Mouse (Mus musculus) kidney, embryonic 14.5 days (tissue): ENCODE results near the gene Cd2bp2. TPM values are rescaled to one million over a fixed set of nuclear protein-coding genes. Genes with fewer than 3 reads are reported as not detected.

Experiments
- ATAC-seq: fragments of 200-750 bp; cut with Nextera tagmentation; 2 replicates; pipeline ENCODE4 v1.8.0; 2017; ENCODE audit warnings: moderate number of reproducible peaks, mild to moderate bottlenecking, moderate TSS enrichment, moderate library complexity; ENCODE audit not compliant: low FRiP score, low TSS enrichment
- H3K27ac ChIP-seq: fragments of 300-500 bp; sonication (generic); 2 replicates; pipeline ENCODE4 v1.5.1; 2014; ENCODE audit warnings: low read depth, mild to moderate bottlenecking, low read length, moderate library complexity, mixed read lengths
- H3K27me3 ChIP-seq: fragments of 300-500 bp; sonication (generic); 2 replicates; pipeline ENCODE4 v1.6.1; 2014; ENCODE audit warnings: mild to moderate bottlenecking, low read length; ENCODE audit not compliant: control insufficient read depth, insufficient read depth
- H3K36me3 ChIP-seq: fragments of 300-500 bp; sonication (generic); 2 replicates; pipeline ENCODE4 v1.6.1; 2014; ENCODE audit warnings: low read length, mixed read lengths; ENCODE audit not compliant: control insufficient read depth, insufficient read depth
- H3K4me1 ChIP-seq: fragments of 300-500 bp; sonication (generic); 2 replicates; pipeline ENCODE4 v1.6.1; 2014; ENCODE audit warnings: low read length, mixed read lengths; ENCODE audit not compliant: control insufficient read depth, insufficient read depth
- H3K4me2 ChIP-seq: fragments of 300-500 bp; sonication (generic); replicated peaks from 2 replicates; pipeline ENCODE4 v1.6.1; 2014; ENCODE audit warnings: low read depth, mild to moderate bottlenecking, low read length
- H3K4me3 ChIP-seq: fragments of 300-500 bp; sonication (generic); 2 replicates; pipeline ENCODE4 v1.5.1; 2014; ENCODE audit warnings: mild to moderate bottlenecking, low read length
- H3K9ac ChIP-seq: fragments of 300-500 bp; sonication (generic); 2 replicates; pipeline ENCODE4 v1.6.1; 2014; ENCODE audit warnings: low read depth, mild to moderate bottlenecking, low read length, moderate library complexity
- H3K9me3 ChIP-seq: fragments of 300-500 bp; sonication (generic); 2 replicates; pipeline ENCODE4 v1.6.1; 2016; ENCODE audit warnings: low read length; ENCODE audit not compliant: control insufficient read depth
- WGBS: fragments of 180-500 bp; shearing (Covaris S2); extraction: QIAGEN DNeasy Blood & Tissue Kit; methylation state at CpG from one replicate; pipeline ENCODE4 v1.1.7; 2014; 5-methylcytosine and 5-hydroxymethylcytosine counted together
- polyA plus RNA-seq: library from polyadenylated mRNA; unstranded; fragments of >200 nt; fragmentation: Nextera tagmentation; extraction: Ambion mirVana; gene quantifications from 2 replicates; pipeline ENCODE4 v1.2.1, GENCODE M21; 2014

Gene Cd2bp2
- polyA plus RNA-seq, 1 experiment from 2014 or later = 57.6 TPM

GRCm38 (mm10) chr7:127232622-127233367 lies 36.9 kb upstream of the Cd2bp2 start, which contains the start of the genes Zfp553 and Sept1:
Zfp553 (plus strand) TSS chr7:127233061.
Sept1 (minus strand) TSS chr7:127233130.
- H3K9me3 ChIP-seq = no peaks in the 10 kb centered on the region
- under 1% methylated on average over 58 of the region's 64 CpGs for WGBS
- H3K36me3 ChIP-seq = peaks cover 48% of the 10 kb centered on the region
- peak within 1 kb of the TSS; percentile 74 for H3K9ac ChIP-seq
- H3K4me3 ChIP-seq = peak within 1 kb of the TSS; percentile 95
- H3K27me3 ChIP-seq = no peaks in the 10 kb centered on the region
- H3K27ac ChIP-seq = peak within 1 kb of the TSS; percentile 99
- peak; percentile 90 for ATAC-seq
- H3K4me2 ChIP-seq = peak within 1 kb of the TSS; percentile 67
- peaks cover 13% of the 10 kb centered on the region for H3K4me1 ChIP-seq

- Histone ChIP-seq H3K4me3 (peak overlapping the region; percentile 95), H3K9me3 (no peaks in the 10 kb centered on the region), H3K4me1 (peaks cover 13% of the 10 kb centered on the region), H3K4me2 (peak overlapping the region; percentile 67), H3K27ac (peak overlapping the region; percentile 99), H3K27me3 (no peaks in the 10 kb centered on the region), H3K9ac (peak overlapping the region; percentile 74), H3K36me3 (peaks cover 40% of the 10 kb centered on the region)
- 0 out of 2 replicates have a peak, but pooled peaks have one; percentile 4 for ATAC-seq
- 5% methylated on average over 20 of the region's 20 CpGs for WGBS
These were observed 36.2 kb upstream of the Cd2bp2 start for GRCm38 (mm10) chr7:127231826-127232621.

DNA sequence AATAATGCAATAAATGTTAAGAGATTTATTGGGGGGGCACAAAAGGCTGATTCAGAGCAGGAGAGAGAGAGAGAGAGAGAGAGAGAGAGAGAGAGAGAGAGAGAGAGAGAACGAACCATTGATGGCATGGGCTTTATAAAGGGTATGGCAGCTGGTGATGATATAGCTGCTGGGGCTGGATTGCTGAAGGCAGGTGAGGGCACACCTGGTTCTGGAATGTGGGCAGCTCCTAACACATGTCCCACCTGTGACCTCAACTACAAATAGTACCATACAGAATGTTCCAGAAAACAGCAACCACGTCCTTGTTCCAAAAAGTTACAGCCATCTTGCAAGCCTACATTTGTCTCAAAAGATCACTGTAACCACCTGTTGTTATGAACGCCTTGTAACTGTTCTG lies 35.5 kb upstream of the Cd2bp2 start:
- 62% methylated on average over 3 of the region's 3 CpGs for WGBS
- H3K4me2 ChIP-seq = peak overlapping the region; percentile 67
- H3K4me3 ChIP-seq = peak overlapping the region; percentile 95
- peaks cover 13% of the 10 kb centered on the region for H3K4me1 ChIP-seq
- peak overlapping the region; percentile 74; the same call in 1 of the 2 replicates for H3K9ac ChIP-seq
- no peak for ATAC-seq
- peaks cover 33% of the 10 kb centered on the region for H3K36me3 ChIP-seq
- no peak overlapping the region for H3K27ac ChIP-seq
- no peaks in the 10 kb centered on the region for H3K9me3 ChIP-seq
- H3K27me3 ChIP-seq = no peaks in the 10 kb centered on the region

DNA sequence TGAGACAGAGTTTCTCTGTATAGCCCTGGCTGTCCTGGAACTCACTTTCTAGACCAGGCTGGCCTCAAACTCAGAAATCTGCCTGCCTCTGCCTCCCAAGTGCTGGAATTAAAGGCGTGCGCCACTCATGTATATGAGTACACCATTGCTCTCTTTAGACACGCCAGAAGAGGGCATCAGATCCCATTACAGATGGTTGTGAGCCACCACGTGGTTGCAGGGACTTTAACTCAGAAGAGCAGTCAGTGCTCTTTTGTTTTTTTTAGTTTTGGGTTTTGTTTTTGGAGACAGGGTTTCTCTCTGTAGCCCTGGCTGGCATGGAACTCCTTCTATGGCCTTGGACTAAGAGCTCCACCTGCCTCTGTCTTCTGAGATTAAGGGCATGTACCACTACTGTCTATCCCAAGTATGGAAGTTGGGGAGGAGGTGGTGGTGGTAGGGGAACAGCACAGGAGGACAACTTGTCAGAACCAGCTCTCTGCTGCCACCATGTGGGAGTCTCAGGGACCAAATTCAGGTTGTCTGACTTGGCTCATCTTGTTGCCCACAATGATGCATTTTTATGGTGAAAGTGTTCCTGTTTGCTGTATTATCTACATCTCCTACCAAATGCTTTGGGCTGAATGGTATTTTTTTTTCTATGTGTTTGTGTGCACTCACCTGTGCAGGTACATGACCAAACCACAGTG lies 32.9 kb upstream of the Cd2bp2 start:
- H3K27me3 ChIP-seq = no peaks in the 10 kb centered on the region
- no peak overlapping the region for H3K4me2 ChIP-seq
- WGBS = 62% methylated on average over 4 of the region's 4 CpGs
- H3K9ac ChIP-seq = no peak overlapping the region
- no peak for ATAC-seq
- no peak overlapping the region for H3K27ac ChIP-seq
- no peak overlapping the region for H3K4me3 ChIP-seq
- peaks cover 16% of the 10 kb centered on the region for H3K36me3 ChIP-seq
- H3K9me3 ChIP-seq = no peaks in the 10 kb centered on the region
- H3K4me1 ChIP-seq = peaks cover 13% of the 10 kb centered on the region

GRCm38 (mm10) chr7:127225147-127225995 lies 29.5 kb upstream of the Cd2bp2 start:
- H3K27me3 ChIP-seq = no peaks in the 10 kb centered on the region
- H3K4me2 ChIP-seq = no peak overlapping the region
- 84% methylated on average over 11 of the region's 11 CpGs for WGBS
- no peak overlapping the region for H3K9ac ChIP-seq
- H3K36me3 ChIP-seq = peaks cover 14% of the 10 kb centered on the region
- no peak overlapping the region for H3K4me3 ChIP-seq
- no peak overlapping the region for H3K27ac ChIP-seq
- no peaks in the 10 kb centered on the region for H3K9me3 ChIP-seq
- ATAC-seq = no peak
- 0 out of 2 replicates have a peak, but pooled peaks cover 3% of the 10 kb centered on the region for H3K4me1 ChIP-seq

DNA sequence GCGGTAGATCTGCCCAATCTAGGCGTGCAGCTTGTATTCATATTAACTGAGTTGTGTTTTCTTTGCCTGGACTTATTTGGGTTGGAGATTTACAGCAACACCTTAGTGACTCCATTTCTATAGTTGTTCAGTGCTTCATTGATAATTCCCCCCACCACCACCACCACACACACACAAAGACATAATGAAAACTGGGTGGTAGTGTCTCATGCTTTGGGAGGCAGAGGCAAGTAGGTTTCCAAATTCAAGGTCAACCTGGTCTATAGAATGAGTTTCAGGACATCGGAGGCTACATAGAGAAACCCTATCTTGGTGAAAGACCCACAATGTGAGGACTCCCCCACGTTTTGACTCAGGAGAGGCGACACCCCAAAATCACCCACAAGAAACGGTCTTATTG lies 28.8 kb upstream of the Cd2bp2 start:
- WGBS = 84% methylated on average over 6 of the region's 6 CpGs
- H3K36me3 ChIP-seq = peaks cover 7% of the 10 kb centered on the region; the same call in 1 of the 2 replicates
- no peaks in the 10 kb centered on the region for H3K4me1 ChIP-seq
- no peak overlapping the region for H3K27ac ChIP-seq
- H3K9ac ChIP-seq = no peak overlapping the region
- no peak overlapping the region for H3K4me3 ChIP-seq
- no peak overlapping the region for H3K4me2 ChIP-seq
- H3K27me3 ChIP-seq = no peaks in the 10 kb centered on the region
- H3K9me3 ChIP-seq = no peaks in the 10 kb centered on the region
- no peak for ATAC-seq

DNA sequence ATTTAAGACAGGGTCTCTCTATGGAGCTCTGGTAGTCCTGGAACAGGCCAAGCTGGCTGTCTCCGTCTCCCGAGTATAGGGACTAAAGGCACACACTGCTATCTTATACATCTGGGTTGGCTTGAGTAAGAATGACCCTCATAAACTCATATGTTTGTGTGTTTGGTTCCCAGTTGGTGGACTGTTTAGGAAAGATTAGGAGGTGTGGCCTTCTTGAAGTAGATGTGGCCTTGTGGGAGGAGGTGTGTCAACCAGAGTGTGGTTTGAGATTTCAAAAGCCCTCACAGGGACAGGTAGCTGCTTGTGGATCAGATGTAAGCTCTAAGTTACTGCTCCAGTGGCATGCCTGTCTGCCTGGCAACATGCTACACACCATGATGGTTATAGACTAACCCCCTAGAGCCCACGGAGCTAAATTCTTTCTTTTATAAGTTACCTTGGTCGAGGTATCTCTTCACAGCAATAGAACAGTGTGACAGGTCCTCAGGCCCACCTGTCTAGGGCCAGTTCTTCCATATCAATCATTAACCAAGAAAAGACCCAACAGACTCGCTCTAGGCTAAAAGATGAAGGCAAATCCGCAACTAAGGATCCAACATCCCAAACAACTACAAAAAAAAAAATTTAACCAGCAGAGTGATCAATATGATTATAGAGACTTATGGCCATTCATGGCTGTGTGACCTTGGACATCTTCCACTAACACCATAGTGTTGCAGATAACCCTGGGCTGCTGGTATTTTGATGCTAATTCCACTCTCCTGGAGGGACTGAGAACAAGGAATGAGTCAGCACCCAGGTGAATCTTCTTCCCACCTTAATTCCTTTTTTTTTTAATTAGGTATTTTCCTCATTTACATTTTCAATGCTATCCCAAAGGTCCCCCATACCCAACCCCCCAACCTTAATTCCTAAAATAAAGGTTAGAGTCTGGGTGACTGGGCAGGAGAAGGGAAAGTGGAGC lies 27.9 kb upstream of the Cd2bp2 start:
- Histone ChIP-seq H3K4me1 (no peaks in the 10 kb centered on the region), H3K9me3 (no peaks in the 10 kb centered on the region), H3K27me3 (no peaks in the 10 kb centered on the region), H3K9ac (no peak overlapping the region), H3K4me2 (no peak overlapping the region), H3K36me3 (no peaks in the 10 kb centered on the region), H3K4me3 (no peak overlapping the region), H3K27ac (no peak overlapping the region)
- ATAC-seq = no peak
- WGBS = 84% methylated on average over 6 of the region's 6 CpGs
